Mouse (Mus musculus) cortical plate, adult 2 months (tissue): Measurements from ENCODE around the gene Serpina11. TPM values are rescaled to one million over a fixed set of nuclear protein-coding genes. Genes with fewer than 3 reads are reported as not detected.

Experiments
- H3K27ac ChIP-seq: fragments of 200-500 bp; 2 replicates; pipeline ENCODE4 v1.5.1; 2012; ENCODE audit warnings: low read length, control low read depth, inconsistent platforms; ENCODE audit not compliant: insufficient read depth
- H3K4me1 ChIP-seq: fragments of 200-500 bp; 2 replicates; pipeline ENCODE4 v1.6.1; 2011; ENCODE audit warnings: low read length; ENCODE audit not compliant: control insufficient read depth, insufficient read depth
- H3K4me3 ChIP-seq: fragments of 200-500 bp; 2 replicates; pipeline ENCODE4 v1.5.1; 2011; ENCODE audit warnings: mild to moderate bottlenecking, low read length, control low read depth; ENCODE audit not compliant: insufficient read depth
- CTCF ChIP-seq: fragments of 200-500 bp; IDR thresholded peaks from 2 replicates; pipeline ENCODE4 v1.5.1; 2011; ENCODE audit warnings: mild to moderate bottlenecking, control low read depth, low read length; ENCODE audit not compliant: insufficient read depth; ENCODE audit errors: extremely low read depth
- POLR2A ChIP-seq: fragments of 200-500 bp; IDR thresholded peaks from 2 replicates; pipeline ENCODE4 v1.6.1; 2011; ENCODE audit warnings: mild to moderate bottlenecking, low read length, control low read depth; ENCODE audit not compliant: insufficient read depth; ENCODE audit errors: extremely low read depth
- polyA plus RNA-seq: library from polyadenylated mRNA; depleted of rRNA; stranded (reverse); fragments of >200 nt; gene quantifications from 2 replicates; pipeline ENCODE4 v1.2.3, GENCODE M21; 2012

The Serpina11 gene
- polyA plus RNA-seq, 1 experiment, result not detected

DNA sequence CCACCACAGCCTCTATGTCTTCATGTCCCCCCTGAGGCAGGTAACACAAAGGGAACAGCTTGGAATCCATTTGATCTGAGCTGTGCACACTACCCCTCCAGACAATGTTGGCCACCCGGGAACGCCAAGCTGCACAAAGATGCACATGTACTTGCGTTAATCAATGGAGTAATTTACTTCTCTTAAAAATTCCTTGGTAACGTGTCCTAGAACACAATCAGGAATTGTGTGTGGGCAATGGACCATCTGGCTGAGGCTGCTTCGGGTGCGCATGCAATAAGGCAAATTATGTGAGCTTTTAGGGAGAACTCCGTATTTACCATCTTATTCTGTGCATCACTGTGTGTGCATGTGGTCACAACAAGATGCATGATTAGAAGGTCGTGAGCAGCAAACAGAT is 9.9 kb upstream of the Serpina11 start:
- peaks cover 3% of the 10 kb centered on the region; the same call in 1 of the 2 replicates for H3K4me1 ChIP-seq
- no peak for TF ChIP-seq POLR2A
- no peak for TF ChIP-seq CTCF
- H3K4me3 ChIP-seq, result no peak overlapping the region
- H3K27ac ChIP-seq, result no peak overlapping the region

DNA sequence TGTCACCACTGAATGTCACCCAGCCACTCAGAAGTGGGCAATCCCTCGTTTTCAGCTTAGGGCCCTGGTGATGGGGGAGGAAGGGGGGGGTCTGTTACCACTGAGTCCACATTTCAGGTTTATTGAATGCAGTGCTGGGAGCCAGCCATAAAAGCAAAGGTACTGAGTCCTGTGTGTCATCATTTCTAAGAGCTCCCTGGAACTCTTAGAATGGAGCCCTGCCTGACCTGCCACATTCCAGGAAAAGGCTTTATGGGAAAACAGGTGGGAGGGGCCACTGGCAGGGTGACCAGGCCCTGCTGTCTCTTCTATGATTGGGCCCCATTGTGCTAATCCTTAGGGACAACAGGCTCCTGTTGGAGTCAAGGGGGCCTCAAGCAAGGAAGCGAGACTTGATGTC is 6.8 kb upstream of the Serpina11 start:
- peaks cover 1% of the 10 kb centered on the region; the same call in 1 of the 2 replicates for H3K4me1 ChIP-seq
- H3K27ac ChIP-seq, result no peak overlapping the region
- TF ChIP-seq CTCF (no peak), POLR2A (no peak)
- no peak overlapping the region for H3K4me3 ChIP-seq

DNA sequence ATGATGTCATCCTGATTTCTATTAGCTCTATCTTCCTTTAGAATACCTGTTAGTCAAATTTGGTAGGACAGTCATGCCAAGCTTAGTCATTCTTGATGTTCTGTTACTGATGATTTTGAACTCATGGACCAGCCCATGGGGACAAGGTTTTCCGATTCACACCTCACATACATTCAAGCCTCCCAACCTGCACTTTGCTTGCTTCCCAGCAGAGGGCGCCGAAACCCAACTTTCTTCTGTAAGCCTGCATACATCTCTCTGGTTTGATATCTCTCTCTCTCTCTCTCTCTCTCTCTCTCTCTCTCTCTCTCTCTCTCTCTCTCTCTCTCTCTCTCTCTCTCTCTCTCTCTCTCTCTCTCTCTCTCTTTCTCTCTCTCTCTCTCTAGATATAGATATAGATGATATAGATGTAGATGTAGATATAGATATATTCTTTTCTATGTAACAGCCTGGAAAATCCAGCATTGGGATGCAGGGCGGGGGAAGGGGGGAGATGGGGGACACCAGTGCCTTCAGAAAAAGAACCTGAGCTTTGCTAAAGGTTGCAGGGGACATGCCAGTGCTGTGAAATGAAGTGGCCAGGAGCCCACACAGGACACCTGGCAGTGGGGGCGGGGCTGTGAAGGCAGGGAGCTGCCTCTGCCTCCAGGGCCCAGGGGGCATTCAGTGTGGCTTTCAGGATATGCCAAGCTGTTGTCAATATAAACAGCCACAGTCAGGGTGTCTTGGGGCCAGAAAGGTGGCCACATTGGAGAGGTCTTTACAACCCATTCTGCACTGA is 5.7 kb upstream of the Serpina11 start:
- peak; percentile 91 for TF ChIP-seq CTCF
- TF ChIP-seq POLR2A, result no peak
- peaks cover 1% of the 10 kb centered on the region; the same call in 1 of the 2 replicates for H3K4me1 ChIP-seq

DNA sequence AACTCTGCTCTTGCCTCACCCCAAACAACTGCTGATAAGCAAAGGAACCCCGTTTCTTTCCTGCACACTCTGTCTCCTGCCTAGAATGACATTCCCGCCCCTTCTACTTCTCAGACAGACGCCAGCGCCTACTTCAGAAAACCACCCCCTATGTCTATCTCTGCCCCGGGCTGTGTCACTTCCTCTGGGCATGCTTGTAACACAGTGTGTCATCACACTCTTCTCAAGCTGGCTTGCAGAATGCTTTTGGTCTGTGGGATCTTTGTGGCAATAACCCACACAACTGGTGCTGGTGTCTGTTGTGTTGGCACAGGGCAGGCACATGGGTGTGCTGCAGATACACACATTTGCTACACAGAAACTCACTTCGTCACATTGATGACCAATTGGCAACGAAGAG is 3.2 kb upstream of the Serpina11 start:
- H3K27ac ChIP-seq, result no peak overlapping the region
- TF ChIP-seq CTCF (no peak), POLR2A (no peak)
- no peak overlapping the region for H3K4me3 ChIP-seq
- H3K4me1 ChIP-seq, result no peaks in the 10 kb centered on the region

More for the DNA sequence above, 5.7 kb upstream of the Serpina11 start:
- H3K4me3 ChIP-seq, result no peak overlapping the region
- H3K27ac ChIP-seq, result no peak overlapping the region

DNA sequence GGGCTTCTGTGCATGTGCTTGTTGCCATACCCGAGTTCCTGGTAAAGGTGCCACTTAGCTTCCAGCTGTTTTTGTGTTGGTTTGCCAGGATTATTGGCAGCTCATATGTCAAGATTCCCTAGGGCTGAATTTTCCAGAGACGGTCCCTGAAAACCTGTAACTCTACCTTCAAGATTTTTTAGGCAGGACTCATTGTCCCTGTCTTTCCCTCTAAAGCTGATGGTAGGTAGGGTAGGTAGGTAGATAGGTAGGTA is 316 bp downstream of the Serpina11 start:
- TF ChIP-seq CTCF, result no peak
- no peak for TF ChIP-seq POLR2A
- Histone ChIP-seq H3K27ac (no peak overlapping the region), H3K4me3 (no peak overlapping the region), H3K4me1 (no peaks in the 10 kb centered on the region)

DNA sequence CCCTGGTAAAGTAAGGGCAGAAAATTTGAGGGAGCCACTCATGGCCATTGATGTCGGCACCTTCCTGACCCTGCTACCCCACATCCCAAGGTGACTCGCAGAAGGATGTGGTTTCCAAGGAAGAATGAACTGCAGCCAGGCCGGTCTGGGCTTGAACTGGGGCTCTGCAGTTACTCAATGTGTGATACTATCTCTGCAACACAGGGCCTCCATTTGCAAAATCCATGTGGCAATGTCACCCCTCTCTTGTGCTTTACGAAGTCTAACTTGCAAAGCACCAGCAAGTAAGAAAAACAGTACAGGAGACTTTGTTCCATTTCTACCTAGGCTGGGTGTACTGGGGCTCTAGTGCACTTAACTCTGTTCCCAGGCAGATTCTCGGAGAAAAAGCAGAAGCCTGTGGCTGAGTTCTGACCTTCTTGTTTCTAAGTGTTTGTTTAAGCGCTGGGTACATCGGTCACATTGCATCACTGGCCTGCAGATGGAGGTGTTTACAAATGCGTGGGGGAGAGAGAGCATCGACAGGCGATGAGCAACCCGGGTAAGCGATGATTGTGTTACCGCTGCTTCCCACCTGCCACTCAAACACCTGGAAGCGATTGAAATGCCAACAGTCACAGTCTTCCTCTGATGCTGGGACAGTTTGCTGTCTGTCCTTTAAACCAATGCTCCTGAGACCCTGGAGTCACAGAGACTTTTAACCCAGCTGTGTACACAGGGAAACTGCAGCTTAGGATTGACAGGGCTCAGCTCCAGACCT is 823 bp downstream of the Serpina11 start:
- H3K4me1 ChIP-seq, result no peaks in the 10 kb centered on the region
- no peak overlapping the region for H3K4me3 ChIP-seq
- TF ChIP-seq POLR2A (no peak), CTCF (no peak)
- no peak overlapping the region for H3K27ac ChIP-seq

DNA sequence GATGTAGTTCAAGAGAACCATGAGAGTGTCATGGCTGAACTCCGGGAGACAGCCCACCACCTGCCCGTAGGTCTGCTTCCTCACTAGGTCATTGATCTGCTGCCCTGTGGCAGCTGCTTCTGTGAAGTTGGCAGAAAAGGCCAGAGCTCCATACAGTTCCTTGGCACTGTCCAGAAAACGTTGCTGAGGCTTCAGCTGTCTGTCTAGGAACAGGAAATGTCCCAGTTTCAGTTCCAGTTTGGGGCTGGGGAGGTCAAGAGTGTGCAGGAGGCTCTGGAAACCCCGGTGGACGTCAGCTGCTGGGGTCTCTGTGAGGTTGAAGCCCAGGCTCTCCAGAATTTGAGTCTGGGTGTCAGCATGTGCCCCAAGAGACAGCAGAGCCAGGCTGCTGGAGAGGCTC is 3.9 kb downstream of the Serpina11 start:
- no peak for TF ChIP-seq CTCF
- TF ChIP-seq POLR2A, result no peak
- Histone ChIP-seq H3K4me1 (no peaks in the 10 kb centered on the region; the same call in 1 of the 2 replicates), H3K27ac (no peak overlapping the region), H3K4me3 (no peak overlapping the region)

DNA sequence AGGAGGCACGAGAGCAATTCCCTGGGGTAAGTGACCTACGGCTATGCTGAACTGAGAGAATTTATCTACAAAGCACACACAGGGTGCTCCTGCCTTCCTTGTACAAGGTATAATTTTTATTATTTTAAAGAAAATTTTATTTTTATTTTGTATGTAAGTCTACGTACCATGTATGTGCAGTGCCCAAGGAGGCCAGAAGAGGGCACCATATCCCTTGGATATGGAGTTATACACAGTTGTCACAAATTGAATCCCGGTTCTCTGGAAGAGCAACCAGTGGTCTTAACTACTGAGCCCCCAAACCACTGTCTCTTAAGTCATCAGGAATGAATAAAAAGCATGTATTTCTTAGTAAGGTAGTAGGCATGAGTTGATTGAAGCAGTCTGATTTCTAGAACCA is 4.8 kb downstream of the Serpina11 start:
- H3K27ac ChIP-seq, result no peak overlapping the region
- H3K4me1 ChIP-seq, result no peaks in the 10 kb centered on the region; the same call in 1 of the 2 replicates
- no peak overlapping the region for H3K4me3 ChIP-seq
- no peak for TF ChIP-seq POLR2A
- peak; percentile 56 for TF ChIP-seq CTCF

DNA sequence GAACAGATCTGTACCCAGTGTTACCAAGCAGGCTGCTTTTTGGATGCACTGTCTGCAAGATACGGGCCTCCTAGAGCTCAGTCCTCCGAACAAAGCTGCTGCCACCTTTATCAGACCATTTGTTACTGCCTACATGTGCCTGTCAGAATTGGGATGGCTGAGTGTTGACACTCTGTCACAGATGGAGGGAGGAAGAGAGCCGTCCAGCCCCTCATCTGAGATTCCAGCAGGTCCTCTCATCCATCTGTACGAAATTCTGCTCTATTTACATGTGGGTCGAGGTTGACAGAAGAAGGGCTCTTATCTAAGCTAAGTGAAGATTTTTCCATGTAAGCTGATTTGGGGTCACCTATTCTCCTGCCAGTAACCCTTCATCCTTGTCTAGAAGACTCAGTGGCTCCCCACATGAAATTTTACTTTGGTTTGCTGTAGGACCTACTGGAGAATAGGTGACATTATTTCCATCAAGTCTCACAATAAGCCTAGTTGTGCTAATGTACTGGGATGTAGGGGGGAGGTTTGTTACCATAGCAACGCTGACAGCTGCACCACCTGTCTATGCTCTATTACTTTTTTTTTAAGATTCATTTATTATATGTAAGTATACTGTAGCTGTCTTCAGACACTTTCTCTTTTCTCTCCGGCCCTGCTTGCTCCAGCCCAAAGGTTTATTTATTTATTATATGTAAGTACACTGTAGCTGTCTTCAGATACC is 8.0 kb downstream of the Serpina11 start:
- no peak overlapping the region for H3K4me3 ChIP-seq
- H3K4me1 ChIP-seq, result peaks cover 3% of the 10 kb centered on the region
- TF ChIP-seq POLR2A, result no peak
- TF ChIP-seq CTCF, result no peak
- no peak overlapping the region for H3K27ac ChIP-seq
